Mouse (Mus musculus): ENCODE results near the gene Dnah6. TPM values are rescaled to one million over a fixed set of nuclear protein-coding genes. Genes with fewer than 3 reads are reported as not detected.

The Dnah6 gene
- polyA plus RNA-seq, 1 experiment from 2014 or later: 0.01 TPM

DNA sequence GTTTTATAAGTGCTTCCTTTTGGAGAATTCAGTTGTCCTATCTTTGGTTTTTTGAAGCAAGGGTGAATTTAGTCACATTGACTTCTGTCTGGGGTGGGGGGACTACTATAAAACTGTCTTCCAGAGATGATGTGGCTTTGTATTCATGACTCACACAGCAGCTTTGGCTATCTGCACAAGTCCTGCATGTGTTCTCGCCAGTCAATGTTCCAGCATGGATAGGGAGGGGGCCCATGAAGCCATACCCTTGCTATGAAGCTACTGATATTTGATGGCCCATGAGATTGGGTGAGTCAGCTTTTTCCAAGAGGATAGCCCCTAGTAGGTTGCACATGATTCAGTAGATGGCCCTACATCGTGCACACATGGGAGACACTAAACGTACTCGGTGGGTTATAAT, 128.3 kb downstream of the Dnah6 start:
- Histone ChIP-seq H3K4me2 (ENCODE audit: low read depth, low read length) (no peak overlapping the region), H3K9me3 (ENCODE audit: low read length) (peaks cover 4% of the 10 kb centered on the region; the same call in 1 of the 2 replicates), H3K27ac (ENCODE audit: low read depth) (no peak overlapping the region), H3K4me1 (ENCODE audit: insufficient read depth) (no peaks in the 10 kb centered on the region), H3K9ac (replicated peaks) (no peak overlapping the region), H3K27me3 (ENCODE audit: insufficient read depth, low read length) (no peaks in the 10 kb centered on the region), H3K36me3 (replicated peaks; ENCODE audit: insufficient read depth, low read length) (no peaks in the 10 kb centered on the region), H3K4me3 (ENCODE audit: low read depth, low read length) (no peak overlapping the region)
- 84% methylated on average over 4 of the region's 4 CpGs for WGBS (ENCODE audit: insufficient replicate concordance)
- DNase-seq (no peak), ATAC-seq (no peak)
- no peak for TF ChIP-seq EP300 (IDR thresholded peaks at IDR 0.05; ENCODE audit: low read depth)
- TF ChIP-seq CTCF (IDR thresholded peaks at IDR 0.05; ENCODE audit: low read depth): no peak

DNA sequence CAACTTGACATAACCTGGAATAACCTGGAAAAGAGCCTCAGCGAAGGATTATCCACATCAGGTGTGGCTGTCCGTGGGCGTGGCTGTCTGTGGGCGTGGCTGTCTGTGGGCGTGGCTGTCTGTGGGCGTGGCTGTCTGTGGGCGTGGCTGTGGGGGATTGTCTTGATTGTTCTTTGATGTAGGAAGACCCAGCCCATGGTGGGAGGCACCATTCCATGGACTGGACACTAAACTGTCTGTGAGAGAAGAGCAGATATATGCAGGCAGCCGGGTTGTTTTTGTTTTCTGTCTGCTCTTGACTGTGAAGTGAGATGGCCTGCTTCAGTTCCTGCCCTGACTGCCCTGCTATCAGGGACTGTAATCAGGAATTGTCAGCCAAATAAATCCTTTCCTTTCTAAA, 130.6 kb downstream of the Dnah6 start:
- WGBS (ENCODE audit: insufficient replicate concordance): 62% methylated on average over 8 of the region's 8 CpGs
- Histone ChIP-seq H3K9me3 (ENCODE audit: low read length) (no peaks in the 10 kb centered on the region), H3K4me2 (ENCODE audit: low read depth, low read length) (no peak overlapping the region), H3K27me3 (ENCODE audit: insufficient read depth, low read length) (no peaks in the 10 kb centered on the region), H3K27ac (ENCODE audit: low read depth) (no peak overlapping the region), H3K36me3 (replicated peaks; ENCODE audit: insufficient read depth, low read length) (no peaks in the 10 kb centered on the region), H3K4me1 (ENCODE audit: insufficient read depth) (no peaks in the 10 kb centered on the region), H3K4me3 (ENCODE audit: low read depth, low read length) (no peak overlapping the region), H3K9ac (replicated peaks) (no peak overlapping the region)
- DNase-seq: no peak
- TF ChIP-seq CTCF (IDR thresholded peaks at IDR 0.05; ENCODE audit: low read depth) (no peak), EP300 (IDR thresholded peaks at IDR 0.05; ENCODE audit: low read depth) (no peak)
- ATAC-seq: no peak

DNA sequence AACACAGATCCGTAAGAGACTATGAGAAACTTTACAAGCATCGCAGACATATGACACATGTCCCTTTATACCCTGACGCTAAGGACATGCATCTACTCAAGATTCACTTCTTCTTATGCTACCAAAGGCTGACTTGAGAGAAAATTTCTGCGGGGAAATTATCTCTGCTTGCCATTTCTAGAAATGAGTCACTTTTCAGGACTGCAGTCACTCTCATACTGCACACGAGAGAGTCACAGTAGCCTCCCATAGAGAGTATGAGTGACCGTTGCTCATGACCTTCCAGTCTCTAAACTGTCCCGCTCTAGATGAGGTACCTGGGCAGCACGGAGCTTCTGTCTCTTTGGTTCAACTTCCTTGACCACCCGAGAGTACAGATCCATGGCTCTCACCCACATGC, 138.9 kb downstream of the Dnah6 start:
- TF ChIP-seq EP300 (IDR thresholded peaks at IDR 0.05; ENCODE audit: low read depth): no peak
- no peak for TF ChIP-seq CTCF (IDR thresholded peaks at IDR 0.05; ENCODE audit: low read depth)
- H3K27me3 ChIP-seq (ENCODE audit: insufficient read depth, low read length): no peaks in the 10 kb centered on the region
- H3K4me2 ChIP-seq (ENCODE audit: low read depth, low read length): no peak overlapping the region
- ATAC-seq (no peak), DNase-seq (no peak)
- H3K4me3 ChIP-seq (ENCODE audit: low read depth, low read length): no peak overlapping the region
- H3K4me1 ChIP-seq (ENCODE audit: insufficient read depth): no peaks in the 10 kb centered on the region
- H3K9ac ChIP-seq (replicated peaks): no peak overlapping the region
- no peak overlapping the region for H3K27ac ChIP-seq (ENCODE audit: low read depth)
- WGBS (ENCODE audit: insufficient replicate concordance): 85% methylated on average over 9 of the region's 9 CpGs
- H3K36me3 ChIP-seq (replicated peaks; ENCODE audit: insufficient read depth, low read length): no peaks in the 10 kb centered on the region
- 0 out of 2 replicates have a peak, but pooled peaks cover 2% of the 10 kb centered on the region for H3K9me3 ChIP-seq (ENCODE audit: low read length)

DNA sequence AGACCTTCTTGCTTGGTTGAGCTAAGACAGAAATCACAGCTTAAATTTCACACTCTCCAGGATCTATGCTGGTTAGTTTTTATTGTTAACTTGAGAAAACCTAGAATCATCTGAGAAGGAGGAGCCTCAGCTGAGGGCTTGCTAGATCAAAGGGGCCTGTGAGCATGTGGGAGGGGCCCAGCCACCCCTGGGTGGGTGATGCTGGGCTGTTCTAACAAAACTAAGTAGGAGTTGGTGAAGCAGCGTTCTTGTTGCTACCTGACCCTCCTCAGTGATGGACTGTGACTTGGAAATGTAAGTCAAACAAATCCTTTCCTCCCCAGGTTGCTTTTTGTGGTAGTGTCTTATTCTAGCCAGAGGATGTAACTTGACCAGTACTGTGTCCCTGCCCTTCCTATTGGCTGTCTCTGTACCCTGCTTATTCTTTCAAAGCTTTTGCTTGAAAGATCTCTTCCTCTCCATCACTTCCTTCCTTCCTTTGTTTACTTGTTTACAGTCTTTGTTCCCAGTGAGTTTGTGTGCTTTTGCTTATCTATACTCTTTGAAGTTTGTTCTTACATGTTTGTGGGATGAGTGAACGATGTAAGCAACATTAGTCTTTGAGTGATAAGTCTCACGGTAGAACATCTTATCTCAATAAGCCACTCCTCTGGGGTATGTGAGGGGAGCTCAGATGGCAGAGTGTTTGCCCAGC, 149.2 kb downstream of the Dnah6 start:
- ATAC-seq: no peak
- H3K4me3 ChIP-seq (ENCODE audit: low read depth, low read length): no peak overlapping the region
- H3K4me2 ChIP-seq (ENCODE audit: low read depth, low read length): no peak overlapping the region
- H3K9me3 ChIP-seq (ENCODE audit: low read length): no peaks in the 10 kb centered on the region
- H3K9ac ChIP-seq (replicated peaks): no peak overlapping the region
- WGBS (ENCODE audit: insufficient replicate concordance): 42% methylated on average over 3 of the region's 3 CpGs
- no peaks in the 10 kb centered on the region for H3K36me3 ChIP-seq (replicated peaks; ENCODE audit: insufficient read depth, low read length)
- DNase-seq: no peak
- H3K27me3 ChIP-seq (ENCODE audit: insufficient read depth, low read length): no peaks in the 10 kb centered on the region
- no peak overlapping the region for H3K27ac ChIP-seq (ENCODE audit: low read depth)
- TF ChIP-seq EP300 (IDR thresholded peaks at IDR 0.05; ENCODE audit: low read depth) (no peak), CTCF (IDR thresholded peaks at IDR 0.05; ENCODE audit: low read depth) (no peak)
- H3K4me1 ChIP-seq (ENCODE audit: insufficient read depth): 0 out of 2 replicates have a peak, but pooled peaks cover 3% of the 10 kb centered on the region

DNA sequence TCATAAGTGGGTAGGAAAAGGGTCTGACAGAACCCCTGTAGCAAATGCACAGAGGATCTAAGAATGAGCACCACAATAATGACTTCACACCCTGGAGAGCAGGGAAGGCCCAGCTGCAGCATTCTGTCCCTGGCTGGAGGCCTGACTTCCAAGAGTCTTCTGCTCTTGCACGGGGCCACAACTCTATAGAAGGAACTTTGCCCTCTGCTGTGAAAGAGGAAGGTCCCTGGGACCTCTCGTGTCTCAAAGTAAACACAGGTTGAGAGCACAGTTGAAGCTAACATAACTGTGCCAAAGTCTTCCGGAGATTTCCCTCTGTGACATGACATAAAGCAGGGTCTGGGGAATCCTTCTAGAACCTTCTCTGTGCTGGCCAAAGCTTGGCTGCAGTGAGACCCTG, 150.2 kb downstream of the Dnah6 start:
- H3K4me3 ChIP-seq (ENCODE audit: low read depth, low read length): no peak overlapping the region
- no peaks in the 10 kb centered on the region for H3K9me3 ChIP-seq (ENCODE audit: low read length)
- H3K4me2 ChIP-seq (ENCODE audit: low read depth, low read length): no peak overlapping the region
- H3K27me3 ChIP-seq (ENCODE audit: insufficient read depth, low read length): no peaks in the 10 kb centered on the region
- WGBS (ENCODE audit: insufficient replicate concordance): 27% methylated on average over 3 of the region's 3 CpGs
- H3K27ac ChIP-seq (ENCODE audit: low read depth): no peak overlapping the region
- no peaks in the 10 kb centered on the region for H3K36me3 ChIP-seq (replicated peaks; ENCODE audit: insufficient read depth, low read length)
- ATAC-seq (0 out of 2 replicates have a peak, but pooled peaks have one; percentile 29), DNase-seq (no peak)
- no peak for TF ChIP-seq EP300 (IDR thresholded peaks at IDR 0.05; ENCODE audit: low read depth)
- TF ChIP-seq CTCF (IDR thresholded peaks at IDR 0.05; ENCODE audit: low read depth): no peak
- H3K4me1 ChIP-seq (ENCODE audit: insufficient read depth): 0 out of 2 replicates have a peak, but pooled peaks cover 3% of the 10 kb centered on the region
- no peak overlapping the region for H3K9ac ChIP-seq (replicated peaks)

DNA sequence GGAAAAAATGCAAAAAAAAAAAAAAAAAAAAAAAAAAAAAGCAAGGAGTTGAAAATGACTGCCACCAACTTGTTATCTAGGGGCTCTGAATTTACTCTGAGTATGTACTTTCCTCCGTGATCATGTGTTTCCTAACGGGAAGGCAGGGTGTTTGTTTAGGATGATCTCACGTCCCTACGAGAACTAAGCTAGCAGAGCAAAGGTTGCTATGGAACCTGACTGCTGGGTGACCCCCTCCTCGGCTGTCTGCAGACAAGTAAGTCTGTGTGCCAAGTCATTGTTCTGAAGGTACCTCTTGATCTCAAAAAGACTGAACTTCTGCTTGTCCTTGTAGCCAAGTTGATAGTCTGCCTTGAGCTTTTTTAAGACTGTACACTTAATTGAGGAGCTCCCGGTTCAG, 150.8 kb downstream of the Dnah6 start:
- no peak overlapping the region for H3K27ac ChIP-seq (ENCODE audit: low read depth)
- no peaks in the 10 kb centered on the region for H3K9me3 ChIP-seq (ENCODE audit: low read length)
- H3K4me1 ChIP-seq (ENCODE audit: insufficient read depth): 0 out of 2 replicates have a peak, but pooled peaks cover 3% of the 10 kb centered on the region
- peak; percentile 77 for ATAC-seq
- H3K27me3 ChIP-seq (ENCODE audit: insufficient read depth, low read length): no peaks in the 10 kb centered on the region
- no peak overlapping the region for H3K9ac ChIP-seq (replicated peaks)
- DNase-seq: peak; percentile 17
- TF ChIP-seq EP300 (IDR thresholded peaks at IDR 0.05; ENCODE audit: low read depth) (0 out of 2 replicates have a peak, but pooled peaks have one; percentile 18), CTCF (IDR thresholded peaks at IDR 0.05; ENCODE audit: low read depth) (no peak)
- H3K4me3 ChIP-seq (ENCODE audit: low read depth, low read length): no peak overlapping the region
- no peak overlapping the region for H3K4me2 ChIP-seq (ENCODE audit: low read depth, low read length)
- WGBS (ENCODE audit: insufficient replicate concordance): 51% methylated on average over 6 of the region's 6 CpGs
- no peaks in the 10 kb centered on the region for H3K36me3 ChIP-seq (replicated peaks; ENCODE audit: insufficient read depth, low read length)
